Mouse (Mus musculus) stomach, embryonic 16.5 days (tissue): ENCODE measurements around the gene Usf2. TPM values are rescaled to one million over a fixed set of nuclear protein-coding genes. Genes with fewer than 3 reads are reported as not detected.

Source experiments
- ATAC-seq: fragments of 200-750 bp; cut with Nextera tagmentation; 2 replicates; pipeline ENCODE4 v1.8.0; 2017; ENCODE audit warnings: moderate number of reproducible peaks, moderate TSS enrichment; ENCODE audit not compliant: insufficient read depth, low FRiP score
- H3K27ac ChIP-seq: fragments of 300-500 bp; sonication (generic); 2 replicates; pipeline ENCODE4 v1.5.1; 2014; ENCODE audit warnings: low read length
- H3K27me3 ChIP-seq: fragments of 300-500 bp; sonication (generic); 2 replicates; pipeline ENCODE4 v1.6.1; 2014; ENCODE audit warnings: low read length, control low read depth, mixed read lengths; ENCODE audit not compliant: control insufficient read depth, insufficient read depth
- H3K36me3 ChIP-seq: fragments of 300-500 bp; sonication (generic); 2 replicates; pipeline ENCODE4 v1.6.1; 2014; ENCODE audit warnings: low read length; ENCODE audit not compliant: control insufficient read depth, insufficient read depth
- H3K4me1 ChIP-seq: fragments of 300-500 bp; sonication (generic); 2 replicates; pipeline ENCODE4 v1.6.1; 2014; ENCODE audit warnings: low read length, control low read depth, mixed read lengths; ENCODE audit not compliant: control insufficient read depth, insufficient read depth
- H3K4me2 ChIP-seq: fragments of 300-500 bp; sonication (generic); 2 replicates; pipeline ENCODE4 v1.6.1; 2014; ENCODE audit warnings: low read depth, low read length, mixed read lengths
- H3K4me3 ChIP-seq: fragments of 300-500 bp; sonication (generic); replicated peaks from 2 replicates; pipeline ENCODE4 v1.5.1; 2014; ENCODE audit warnings: mild to moderate bottlenecking, low read length
- H3K9ac ChIP-seq: fragments of 300-500 bp; sonication (generic); 2 replicates; pipeline ENCODE4 v1.6.1; 2014; ENCODE audit warnings: low read length
- H3K9me3 ChIP-seq: fragments of 300-500 bp; sonication (generic); replicated peaks from 2 replicates; pipeline ENCODE4 v1.6.1; 2016; ENCODE audit warnings: low read length, control low read depth; ENCODE audit not compliant: control insufficient read depth
- WGBS: fragments of 180-500 bp; shearing (Covaris S2); extraction: QIAGEN DNeasy Blood & Tissue Kit; methylation state at CpG from one replicate; pipeline ENCODE4 v1.1.7; 2014; 5-methylcytosine and 5-hydroxymethylcytosine counted together
- polyA plus RNA-seq: library from polyadenylated mRNA; unstranded; fragments of >200 nt; fragmentation: Nextera tagmentation; extraction: Ambion mirVana; gene quantifications from 2 replicates; pipeline ENCODE4 v1.2.1, GENCODE M21; 2015

Gene Usf2
- polyA plus RNA-seq, 1 experiment from 2014 or later, result 16.0 TPM

DNA sequence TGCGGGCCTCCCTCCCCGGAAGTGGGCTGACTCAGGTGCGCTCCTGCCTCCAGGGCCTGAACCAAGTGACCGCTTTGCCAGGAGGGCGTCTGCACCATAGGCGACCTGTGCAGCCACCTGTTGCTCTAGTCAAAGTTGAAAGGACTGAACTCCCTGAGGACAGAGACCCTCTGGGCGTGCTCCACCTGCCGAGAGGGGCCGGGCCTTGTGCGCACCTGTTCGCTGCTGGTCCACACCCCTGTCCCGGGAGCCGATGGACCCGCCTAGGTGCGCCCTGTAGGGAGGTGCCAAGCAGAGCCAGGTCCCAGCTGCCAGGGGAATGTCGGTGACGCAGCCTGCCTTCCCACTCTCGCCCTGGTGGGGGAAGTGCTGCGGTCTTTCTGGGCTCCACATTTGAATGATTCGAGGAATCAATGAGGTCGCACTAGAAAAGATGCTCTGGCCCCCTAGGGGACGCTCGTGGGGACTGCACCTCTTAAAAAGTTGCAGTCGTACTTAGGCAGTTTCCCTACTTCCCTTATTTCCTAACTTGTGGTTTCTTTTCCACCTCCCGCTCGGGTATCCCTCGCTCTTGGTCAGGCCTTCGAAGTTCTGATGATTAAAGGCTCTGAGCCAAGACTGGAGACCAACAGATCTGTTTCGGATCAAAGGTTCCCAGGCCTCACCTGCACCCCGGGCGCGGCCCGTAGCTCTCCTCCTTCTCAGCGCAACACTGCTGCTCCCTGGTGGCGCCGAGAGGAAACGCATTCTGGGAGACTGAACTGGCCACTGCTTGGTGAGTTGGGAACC lies 17.1 kb upstream of the Usf2 start, which contains the start of gene Fam187b:
Gene Fam187b (plus strand): TSS at position 290 of the 789 bp plus-strand sequence.
- WGBS, result under 1% methylated on average over 37 of the region's 37 CpGs
- H3K4me2 ChIP-seq, result peak within 1 kb of the TSS; percentile 63

GRCm38 (mm10) chr7:30973251-30973500 lies 16.6 kb upstream of the Usf2 start, which contains the start of gene Lsr:
TSS of gene Lsr (minus strand) at chr7:30973464.
- H3K9ac ChIP-seq, result peak within 1 kb of the TSS; percentile 79
- no peaks in the 10 kb centered on the region for H3K36me3 ChIP-seq
- peak within 1 kb of the TSS; percentile 63 for H3K4me2 ChIP-seq
- ATAC-seq, result no peak
- H3K4me1 ChIP-seq, result peaks cover 14% of the 10 kb centered on the region
- H3K9me3 ChIP-seq, result no peaks in the 10 kb centered on the region
- H3K27ac ChIP-seq, result peak within 1 kb of the TSS; percentile 95
- 1% methylated on average over 19 of the region's 19 CpGs for WGBS
- H3K27me3 ChIP-seq, result no peaks in the 10 kb centered on the region
- H3K4me3 ChIP-seq, result peak within 1 kb of the TSS; percentile 62

More for the DNA sequence above, 17.1 kb upstream of the Usf2 start, which contains the start of gene Fam187b:
- Histone ChIP-seq H3K9me3 (no peaks in the 10 kb centered on the region), H3K9ac (peak within 1 kb of the TSS; percentile 79), H3K27ac (peak within 1 kb of the TSS; percentile 95), H3K27me3 (no peaks in the 10 kb centered on the region), H3K4me1 (peaks cover 14% of the 10 kb centered on the region), H3K36me3 (no peaks in the 10 kb centered on the region), H3K4me3 (peak within 1 kb of the TSS; percentile 62)
- ATAC-seq, result peak; percentile 94

DNA sequence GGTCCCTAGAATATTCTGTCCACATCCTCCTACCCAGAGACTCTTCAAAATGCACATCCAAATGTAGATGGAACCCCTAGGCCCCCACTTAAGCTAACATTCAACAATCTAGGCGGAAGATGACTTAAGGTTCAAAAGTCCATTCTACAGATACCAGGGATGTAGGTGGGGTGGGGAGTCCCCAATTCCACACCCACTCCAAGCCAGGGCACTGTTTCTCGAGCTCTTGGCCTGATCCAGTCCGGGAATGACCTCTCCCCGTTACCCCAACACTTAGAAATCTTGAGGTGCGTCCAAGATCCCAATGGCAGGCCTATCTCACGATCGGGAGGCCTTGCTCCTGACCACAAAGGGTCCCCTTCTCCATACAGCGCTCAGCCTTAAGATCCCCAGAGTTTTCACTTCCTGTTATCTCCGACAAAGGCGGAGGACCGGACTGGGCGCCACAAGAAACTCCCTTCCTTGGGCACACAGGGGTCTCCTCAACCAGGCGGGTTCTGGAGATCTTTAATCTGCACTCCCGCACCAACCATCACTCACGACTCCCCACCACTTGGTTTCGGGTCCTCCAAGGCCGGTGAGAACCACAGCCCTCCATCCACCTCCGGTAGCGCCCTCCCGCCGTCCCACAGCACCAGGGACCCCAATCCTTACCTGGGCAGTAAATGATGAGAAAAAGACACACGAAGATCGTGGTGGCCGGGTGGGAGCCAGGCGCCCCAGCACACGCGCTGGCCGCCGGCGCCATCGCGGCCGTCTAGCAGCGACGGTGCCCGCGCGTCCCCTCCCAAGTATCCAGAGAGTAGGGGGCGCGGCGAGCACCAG lies 16.0 kb upstream of the Usf2 start:
- Histone ChIP-seq H3K27me3 (no peaks in the 10 kb centered on the region), H3K9me3 (no peaks in the 10 kb centered on the region), H3K4me2 (peak overlapping the region; percentile 63), H3K4me1 (peaks cover 14% of the 10 kb centered on the region), H3K27ac (peak overlapping the region; percentile 77), H3K4me3 (peak overlapping the region; percentile 62), H3K9ac (peak overlapping the region; percentile 79), H3K36me3 (no peaks in the 10 kb centered on the region)
- WGBS, result 5% methylated on average over 41 of the region's 41 CpGs
- ATAC-seq, result peak; percentile 31; the same call in 1 of the 2 replicates

DNA sequence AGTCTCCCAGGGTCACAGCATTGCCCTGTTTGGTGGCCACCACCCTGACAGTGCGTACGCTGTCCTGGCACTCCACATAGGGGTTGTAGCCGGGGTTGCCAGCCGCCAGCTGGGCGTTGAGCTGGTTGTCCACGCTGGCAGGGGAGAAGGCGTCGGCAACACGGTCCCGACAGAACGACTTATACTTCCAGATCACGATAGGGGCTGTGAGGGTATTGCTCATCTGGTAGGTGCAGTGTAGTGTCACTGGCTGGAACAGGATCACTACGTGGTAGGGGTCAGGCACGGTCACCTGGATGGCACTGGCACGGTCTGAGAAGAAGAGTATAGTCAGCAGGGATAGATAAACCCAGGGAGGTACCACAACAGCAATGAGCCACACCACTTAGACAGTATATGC lies 15.3 kb upstream of the Usf2 start:
- WGBS, result 76% methylated on average over 15 of the region's 15 CpGs
- Histone ChIP-seq H3K36me3 (no peaks in the 10 kb centered on the region), H3K9me3 (no peaks in the 10 kb centered on the region), H3K27ac (no peak overlapping the region), H3K27me3 (no peaks in the 10 kb centered on the region), H3K9ac (peak overlapping the region; percentile 79), H3K4me3 (peak overlapping the region; percentile 62), H3K4me2 (peak overlapping the region; percentile 63), H3K4me1 (peaks cover 14% of the 10 kb centered on the region)
- no peak for ATAC-seq

DNA sequence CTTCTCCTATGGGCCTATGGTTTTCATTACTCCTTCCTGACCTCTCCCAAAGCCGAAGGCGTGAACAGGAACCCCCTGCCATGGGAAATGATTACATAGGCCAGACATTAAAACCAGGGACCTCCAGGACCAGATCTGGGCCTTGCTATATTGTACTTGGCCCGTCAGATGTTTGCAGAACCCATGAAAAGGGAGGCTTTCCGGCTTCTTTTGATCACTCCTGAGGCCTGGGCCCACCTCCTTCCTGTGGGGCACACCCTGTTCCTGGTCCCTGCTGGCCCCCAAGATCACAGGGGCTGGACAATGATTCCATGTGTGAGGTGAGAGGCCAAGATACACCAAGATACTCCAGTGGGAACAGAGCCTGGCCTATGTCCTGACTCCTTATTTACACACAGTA lies 12.6 kb upstream of the Usf2 start:
- Histone ChIP-seq H3K36me3 (no peaks in the 10 kb centered on the region), H3K9me3 (no peaks in the 10 kb centered on the region), H3K4me1 (peaks cover 14% of the 10 kb centered on the region), H3K27me3 (no peaks in the 10 kb centered on the region), H3K4me3 (no peak overlapping the region), H3K4me2 (no peak overlapping the region), H3K9ac (no peak overlapping the region), H3K27ac (no peak overlapping the region)
- 70% methylated on average over 4 of the region's 4 CpGs for WGBS
- no peak for ATAC-seq

GRCm38 (mm10) chr7:30968611-30969010 lies 12.0 kb upstream of the Usf2 start:
- no peak overlapping the region for H3K27ac ChIP-seq
- no peaks in the 10 kb centered on the region for H3K27me3 ChIP-seq
- H3K9ac ChIP-seq, result no peak overlapping the region
- H3K4me2 ChIP-seq, result no peak overlapping the region
- H3K4me1 ChIP-seq, result peaks cover 14% of the 10 kb centered on the region
- no peak for ATAC-seq
- no peaks in the 10 kb centered on the region for H3K36me3 ChIP-seq
- WGBS, result 87% methylated on average over 8 of the region's 8 CpGs
- no peaks in the 10 kb centered on the region for H3K9me3 ChIP-seq
- no peak overlapping the region for H3K4me3 ChIP-seq

- Histone ChIP-seq H3K27me3 (no peaks in the 10 kb centered on the region), H3K4me3 (no peak overlapping the region), H3K4me2 (no peak overlapping the region), H3K9me3 (no peaks in the 10 kb centered on the region), H3K27ac (no peak overlapping the region), H3K9ac (no peak overlapping the region), H3K36me3 (no peaks in the 10 kb centered on the region), H3K4me1 (peaks cover 6% of the 10 kb centered on the region)
- ATAC-seq, result no peak
- WGBS, result 81% methylated on average over 3 of the region's 3 CpGs
These were observed 10.1 kb upstream of the Usf2 start for GRCm38 (mm10) chr7:30966657-30967056.

- H3K9me3 ChIP-seq, result no peaks in the 10 kb centered on the region
- H3K27ac ChIP-seq, result no peak overlapping the region
- no peak overlapping the region for H3K4me2 ChIP-seq
- H3K4me1 ChIP-seq, result peaks cover 6% of the 10 kb centered on the region
- WGBS, result 86% methylated on average over 14 of the region's 14 CpGs
- 0 out of 2 replicates have a peak, but pooled peaks cover 5% of the 10 kb centered on the region for H3K36me3 ChIP-seq
- H3K4me3 ChIP-seq, result no peak overlapping the region
- H3K9ac ChIP-seq, result no peak overlapping the region
- no peaks in the 10 kb centered on the region for H3K27me3 ChIP-seq
- no peak for ATAC-seq
These were observed 9.1 kb upstream of the Usf2 start for GRCm38 (mm10) chr7:30965677-30966076.

GRCm38 (mm10) chr7:30964366-30964765 lies 7.8 kb upstream of the Usf2 start:
- no peak overlapping the region for H3K9ac ChIP-seq
- peaks cover 3% of the 10 kb centered on the region for H3K4me1 ChIP-seq
- H3K27me3 ChIP-seq, result no peaks in the 10 kb centered on the region
- no peaks in the 10 kb centered on the region for H3K9me3 ChIP-seq
- ATAC-seq, result no peak
- 0 out of 2 replicates have a peak, but pooled peaks cover 7% of the 10 kb centered on the region for H3K36me3 ChIP-seq
- H3K4me3 ChIP-seq, result no peak overlapping the region
- no peak overlapping the region for H3K4me2 ChIP-seq
- no peak overlapping the region for H3K27ac ChIP-seq
- WGBS, result 77% methylated on average over 7 of the region's 7 CpGs
